Mouse (Mus musculus): Measurements from ENCODE around the gene Lrp11. TPM values are rescaled to one million over a fixed set of nuclear protein-coding genes. Genes with fewer than 3 reads are reported as not detected.

Gene Lrp11
- polyA plus RNA-seq (2016; fragmentation: Nextera tagmentation; extraction: Ambion mirVana): 6.9 and 7.4 TPM in 2 replicates

DNA sequence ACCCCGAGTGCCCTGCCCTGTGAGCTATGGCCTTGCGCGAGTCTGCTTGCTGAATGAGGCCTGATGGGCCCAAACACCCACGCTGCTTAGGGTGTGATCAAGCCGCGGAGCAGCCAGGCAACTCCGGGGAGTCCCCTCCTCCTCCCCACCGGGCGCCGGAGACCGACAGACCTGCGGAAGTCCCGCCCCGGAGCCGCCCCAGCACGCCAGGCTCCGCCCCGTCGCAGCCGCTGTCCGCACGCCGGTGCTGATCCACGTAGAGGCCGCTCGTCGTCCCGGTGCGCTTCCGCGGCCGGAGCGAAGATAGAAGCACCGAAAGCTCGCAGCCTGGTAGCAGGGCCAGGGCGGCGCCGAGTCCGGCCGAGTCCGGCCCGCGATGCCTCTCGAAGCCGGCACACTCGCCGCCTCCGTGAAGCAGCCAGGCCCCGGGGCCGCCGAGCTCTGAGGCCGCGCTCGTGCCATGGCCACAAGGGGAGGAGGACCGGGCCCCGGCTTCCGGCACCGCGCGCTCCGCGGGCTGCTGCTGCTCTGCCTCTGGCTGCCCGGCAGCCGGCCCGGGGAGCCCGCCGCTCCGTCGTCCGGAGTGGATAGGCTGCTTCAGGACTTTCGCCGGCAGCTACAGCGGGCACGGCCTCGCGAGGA lies at the start of gene Lrp11:
Gene Lrp11 (plus strand): TSS at position 209 of the 642 bp plus-strand sequence.
- peaks cover 16% of the 10 kb centered on the region for H3K4me1 ChIP-seq
- H3K27me3 ChIP-seq (ENCODE audit: poor library complexity, severe bottlenecking): peaks cover 21% of the 10 kb centered on the region
- no peaks in the 10 kb centered on the region for H3K9me3 ChIP-seq
- under 1% methylated on average over 76 of the region's 76 CpGs for WGBS
- H3K4me3 ChIP-seq: peak within 1 kb of the TSS; percentile 88
- no peaks in the 10 kb centered on the region for H3K36me3 ChIP-seq (replicated peaks)
- peak within 1 kb of the TSS; percentile 74 for H3K27ac ChIP-seq
- peak; percentile 92 for DNase-seq (ENCODE audit: extremely low spot score, low spot score)

DNA sequence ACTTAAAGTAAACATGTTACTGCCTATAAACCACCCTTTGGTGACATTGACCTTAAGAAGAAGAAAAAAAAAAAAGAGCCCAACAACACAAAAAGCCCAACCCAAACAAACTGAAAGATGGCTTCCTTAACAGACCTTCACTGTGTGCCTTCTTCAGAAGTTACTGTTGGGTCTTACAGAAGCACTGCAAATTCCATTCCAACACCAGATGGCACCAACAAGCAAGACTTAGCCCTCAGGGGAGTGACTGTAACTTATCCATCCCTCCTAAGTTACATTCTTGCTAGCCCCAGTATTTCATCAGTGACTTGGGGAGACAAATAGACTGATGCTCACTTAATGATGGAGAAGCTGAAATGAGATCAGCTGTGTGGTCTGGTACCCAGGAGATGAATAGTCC lies 11.6 kb upstream of the Lrp11 start:
- no peak overlapping the region for H3K27ac ChIP-seq
- no peaks in the 10 kb centered on the region for H3K27me3 ChIP-seq (ENCODE audit: poor library complexity, severe bottlenecking)
- H3K36me3 ChIP-seq (replicated peaks): no peaks in the 10 kb centered on the region
- DNase-seq (ENCODE audit: extremely low spot score, low spot score): no peak
- H3K4me3 ChIP-seq: no peak overlapping the region
- H3K4me1 ChIP-seq: no peaks in the 10 kb centered on the region
- no peaks in the 10 kb centered on the region for H3K9me3 ChIP-seq

- H3K27ac ChIP-seq: no peak overlapping the region
- H3K9me3 ChIP-seq: no peaks in the 10 kb centered on the region
- no peak for DNase-seq (ENCODE audit: extremely low spot score, low spot score)
- no peak overlapping the region for H3K4me3 ChIP-seq
- WGBS: 90% methylated on average over 2 of the region's 2 CpGs
- H3K4me1 ChIP-seq: no peaks in the 10 kb centered on the region
- no peaks in the 10 kb centered on the region for H3K27me3 ChIP-seq (ENCODE audit: poor library complexity, severe bottlenecking)
- no peaks in the 10 kb centered on the region for H3K36me3 ChIP-seq (replicated peaks)
These were observed 8.2 kb upstream of the Lrp11 start for GRCm38 (mm10) chr10:7581401-7581800.

- Histone ChIP-seq H3K36me3 (replicated peaks) (no peaks in the 10 kb centered on the region), H3K27ac (no peak overlapping the region), H3K27me3 (ENCODE audit: poor library complexity, severe bottlenecking) (no peaks in the 10 kb centered on the region), H3K4me1 (no peaks in the 10 kb centered on the region), H3K4me3 (no peak overlapping the region), H3K9me3 (no peaks in the 10 kb centered on the region)
- DNase-seq (ENCODE audit: extremely low spot score, low spot score): no peak
- 46% methylated on average over 11 of the region's 11 CpGs for WGBS
These were observed 7.3 kb upstream of the Lrp11 start for GRCm38 (mm10) chr10:7582157-7582890.

GRCm38 (mm10) chr10:7582891-7583557 lies 6.6 kb upstream of the Lrp11 start:
- H3K27me3 ChIP-seq (ENCODE audit: poor library complexity, severe bottlenecking): no peaks in the 10 kb centered on the region
- DNase-seq (ENCODE audit: extremely low spot score, low spot score): no peak
- no peaks in the 10 kb centered on the region for H3K36me3 ChIP-seq (replicated peaks)
- H3K27ac ChIP-seq: no peak overlapping the region
- no peaks in the 10 kb centered on the region for H3K9me3 ChIP-seq
- H3K4me1 ChIP-seq: no peaks in the 10 kb centered on the region
- H3K4me3 ChIP-seq: no peak overlapping the region
- WGBS: 62% methylated on average over 7 of the region's 7 CpGs

GRCm38 (mm10) chr10:7586771-7587170 lies 2.8 kb upstream of the Lrp11 start:
- Histone ChIP-seq H3K27me3 (ENCODE audit: poor library complexity, severe bottlenecking) (peaks cover 18% of the 10 kb centered on the region), H3K9me3 (no peaks in the 10 kb centered on the region), H3K27ac (no peak overlapping the region), H3K4me3 (no peak overlapping the region), H3K4me1 (peaks cover 16% of the 10 kb centered on the region), H3K36me3 (replicated peaks) (no peaks in the 10 kb centered on the region)
- 69% methylated on average over 2 of the region's 2 CpGs for WGBS
- DNase-seq (ENCODE audit: extremely low spot score, low spot score): no peak

- Histone ChIP-seq H3K9me3 (no peaks in the 10 kb centered on the region), H3K27ac (peak overlapping the region; percentile 74), H3K4me1 (peaks cover 16% of the 10 kb centered on the region), H3K36me3 (replicated peaks) (no peaks in the 10 kb centered on the region), H3K27me3 (ENCODE audit: poor library complexity, severe bottlenecking) (peaks cover 21% of the 10 kb centered on the region), H3K4me3 (peak overlapping the region; percentile 88)
- DNase-seq (ENCODE audit: extremely low spot score, low spot score): no peak
- under 1% methylated on average over 48 of the region's 54 CpGs for WGBS
These were observed 662 bp downstream of the Lrp11 start for GRCm38 (mm10) chr10:7590234-7590689.

DNA sequence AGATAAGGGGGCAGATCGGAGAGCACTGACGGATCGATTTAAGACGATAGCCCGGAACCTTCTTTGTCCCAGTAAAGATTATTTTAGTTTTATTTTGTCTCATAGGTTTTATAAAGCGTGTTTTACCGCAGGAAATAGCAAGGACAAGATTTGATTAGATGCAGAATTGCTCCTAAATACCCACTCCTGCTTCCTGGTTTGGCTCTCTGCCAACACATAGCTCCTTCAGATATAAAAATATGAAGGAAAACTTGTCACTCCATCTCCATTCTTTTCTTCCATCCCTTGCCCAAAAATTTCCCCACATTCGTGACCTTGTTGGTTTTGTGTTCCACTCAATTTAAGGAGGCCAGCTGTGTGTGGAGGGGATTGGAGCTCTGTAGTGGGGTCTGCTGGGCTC lies 1.2 kb downstream of the Lrp11 start:
- Histone ChIP-seq H3K36me3 (replicated peaks) (no peaks in the 10 kb centered on the region), H3K27ac (no peak overlapping the region), H3K4me3 (peak overlapping the region; percentile 88), H3K4me1 (peaks cover 16% of the 10 kb centered on the region), H3K27me3 (ENCODE audit: poor library complexity, severe bottlenecking) (peaks cover 21% of the 10 kb centered on the region), H3K9me3 (no peaks in the 10 kb centered on the region)
- 5% methylated on average over 8 of the region's 8 CpGs for WGBS
- DNase-seq (ENCODE audit: extremely low spot score, low spot score): no peak

- no peak for DNase-seq (ENCODE audit: extremely low spot score, low spot score)
- Histone ChIP-seq H3K36me3 (replicated peaks) (no peaks in the 10 kb centered on the region), H3K27me3 (ENCODE audit: poor library complexity, severe bottlenecking) (peaks cover 21% of the 10 kb centered on the region), H3K4me1 (peaks cover 12% of the 10 kb centered on the region), H3K9me3 (no peaks in the 10 kb centered on the region), H3K4me3 (no peak overlapping the region), H3K27ac (no peak overlapping the region)
- 61% methylated on average over 7 of the region's 7 CpGs for WGBS
These were observed 5.2 kb downstream of the Lrp11 start for GRCm38 (mm10) chr10:7594797-7595196.

DNA sequence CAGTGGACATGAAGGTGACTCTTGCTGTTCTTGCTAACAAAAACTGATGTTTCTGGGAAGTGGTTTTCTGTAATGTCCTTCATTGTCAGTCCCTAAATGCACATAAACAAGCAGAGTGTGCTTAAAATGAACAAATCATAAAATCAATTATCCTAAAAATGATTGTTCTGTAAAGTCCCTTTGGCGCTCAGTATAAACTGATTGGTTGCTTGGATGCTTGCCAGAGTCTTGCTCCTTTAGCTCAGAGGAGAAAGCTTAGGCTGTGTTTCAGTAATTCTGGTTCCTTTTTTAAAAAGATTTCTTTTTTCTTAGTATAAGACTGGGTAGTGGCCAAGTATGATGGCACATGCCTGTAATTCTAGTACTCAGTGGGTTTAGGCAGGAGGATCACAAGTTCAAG lies 6.7 kb downstream of the Lrp11 start:
- WGBS: 90% methylated on average over 1 of the region's 1 CpGs
- Histone ChIP-seq H3K4me1 (no peaks in the 10 kb centered on the region; the same call in 1 of the 2 replicates), H3K9me3 (no peaks in the 10 kb centered on the region), H3K27ac (no peak overlapping the region), H3K27me3 (ENCODE audit: poor library complexity, severe bottlenecking) (peaks cover 9% of the 10 kb centered on the region), H3K36me3 (replicated peaks) (no peaks in the 10 kb centered on the region), H3K4me3 (no peak overlapping the region)
- no peak for DNase-seq (ENCODE audit: extremely low spot score, low spot score)

DNA sequence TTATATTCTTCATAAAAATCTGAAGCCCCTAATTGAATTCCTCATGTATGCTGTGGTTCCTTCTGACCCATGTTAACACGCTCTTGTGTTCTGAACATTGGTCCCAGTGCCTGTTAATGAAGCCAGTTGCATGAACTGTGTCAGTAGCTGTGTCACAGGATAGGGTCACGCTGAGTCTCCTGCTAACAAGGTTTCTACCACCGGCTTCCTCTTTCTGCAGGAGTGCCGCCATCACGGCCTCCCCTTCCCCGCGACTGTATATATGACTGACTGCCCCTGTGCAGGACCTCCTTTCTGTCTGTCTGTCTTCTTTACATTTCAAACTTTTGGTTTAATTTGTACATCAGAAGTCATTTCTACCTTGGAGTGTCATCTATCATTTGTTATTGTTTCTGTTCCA lies 8.6 kb downstream of the Lrp11 start:
- Histone ChIP-seq H3K4me1 (no peaks in the 10 kb centered on the region), H3K27ac (no peak overlapping the region), H3K36me3 (replicated peaks) (no peaks in the 10 kb centered on the region), H3K27me3 (ENCODE audit: poor library complexity, severe bottlenecking) (no peaks in the 10 kb centered on the region), H3K4me3 (no peak overlapping the region), H3K9me3 (no peaks in the 10 kb centered on the region)
- WGBS: 91% methylated on average over 7 of the region's 7 CpGs
- DNase-seq (ENCODE audit: extremely low spot score, low spot score): no peak

DNA sequence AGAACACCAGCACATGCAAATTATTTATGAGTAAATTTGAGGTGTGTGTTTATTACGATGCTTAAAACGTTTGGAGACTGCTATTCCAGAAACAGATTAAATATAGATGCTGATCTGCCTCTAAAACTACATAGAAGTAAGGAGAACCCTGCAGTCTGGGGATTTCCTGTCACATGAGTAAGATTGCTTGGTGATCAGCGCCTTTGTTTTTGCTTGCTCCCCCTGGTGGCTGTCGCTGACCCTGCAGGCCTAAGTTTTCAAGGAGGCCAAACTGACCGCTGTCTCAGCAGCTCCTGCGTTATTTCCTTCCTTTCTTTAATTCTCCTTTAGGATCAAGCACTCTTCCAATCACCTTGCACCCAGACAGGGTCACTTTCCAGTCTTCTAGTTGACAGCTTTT lies 11.0 kb downstream of the Lrp11 start:
- H3K4me3 ChIP-seq: no peak overlapping the region
- DNase-seq (ENCODE audit: extremely low spot score, low spot score): peak; percentile 70
- H3K9me3 ChIP-seq: no peaks in the 10 kb centered on the region
- no peak overlapping the region for H3K27ac ChIP-seq
- H3K27me3 ChIP-seq (ENCODE audit: poor library complexity, severe bottlenecking): no peaks in the 10 kb centered on the region
- no peaks in the 10 kb centered on the region for H3K4me1 ChIP-seq
- no peaks in the 10 kb centered on the region for H3K36me3 ChIP-seq (replicated peaks)
- 14% methylated on average over 6 of the region's 6 CpGs for WGBS

DNA sequence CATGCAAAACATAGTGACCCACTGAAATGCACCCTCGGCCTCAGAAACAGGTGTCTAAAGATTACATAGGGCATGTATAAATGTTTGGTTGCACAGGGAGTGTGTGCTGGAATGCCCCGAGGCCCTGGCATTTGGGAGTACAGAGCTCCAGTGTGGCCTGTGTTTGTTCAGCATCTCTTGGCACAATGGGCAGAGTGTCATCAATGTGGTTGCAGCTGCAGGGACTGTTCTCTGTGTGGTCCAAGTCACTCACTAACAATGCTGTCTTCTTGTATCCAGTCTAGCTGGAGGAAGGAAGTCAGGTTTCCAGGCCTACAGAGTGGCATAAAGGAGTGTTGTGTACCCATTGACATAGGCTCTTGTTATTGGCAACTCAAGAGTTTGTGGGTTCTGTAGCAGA lies 15.6 kb downstream of the Lrp11 start:
- Histone ChIP-seq H3K27ac (no peak overlapping the region), H3K4me1 (no peaks in the 10 kb centered on the region), H3K27me3 (ENCODE audit: poor library complexity, severe bottlenecking) (no peaks in the 10 kb centered on the region), H3K9me3 (no peaks in the 10 kb centered on the region), H3K36me3 (replicated peaks) (no peaks in the 10 kb centered on the region), H3K4me3 (no peak overlapping the region)
- DNase-seq (ENCODE audit: extremely low spot score, low spot score): no peak
- 80% methylated on average over 2 of the region's 2 CpGs for WGBS
